Mouse (Mus musculus) layer of hippocampus, postnatal 36 days (tissue): ENCODE data around the gene Gm28305. TPM values are rescaled to one million over a fixed set of nuclear protein-coding genes. Genes with fewer than 3 reads are reported as not detected.

Source experiments
- DNase-seq, 2 experiments: peaks; one replicate each; pipeline ENCODE4 v3.0.0; 2022
- total RNA-seq, 2 experiments: library from RNA; stranded (reverse); gene quantifications; 2 replicates each; pipeline ENCODE4 v1.2.3; 2021

Gm28305 gene
- total RNA-seq, 2 experiments from 2014 or later, result not detected

GRCm38 (mm10) chr9:104070863-104071604 is 30.6 kb downstream of the Gm28305 start:
- no peak for DNase-seq

GRCm38 (mm10) chr9:104075808-104076207 is 35.3 kb downstream of the Gm28305 start:
- DNase-seq, result no peak

GRCm38 (mm10) chr9:104078780-104079179 is 38.3 kb downstream of the Gm28305 start:
- DNase-seq, result no peak

- peak; percentile 34 to 42 for DNase-seq
Measured at GRCm38 (mm10) chr9:104079379-104079778, 38.9 kb downstream of the Gm28305 start.

GRCm38 (mm10) chr9:104080038-104080437 is 39.6 kb downstream of the Gm28305 start:
- no peak for DNase-seq

- DNase-seq, result no peak
Measured at GRCm38 (mm10) chr9:104085730-104086429, 45.4 kb downstream of the Gm28305 start.

- no peak for DNase-seq
Measured at GRCm38 (mm10) chr9:104088555-104088954, 48.1 kb downstream of the Gm28305 start.

GRCm38 (mm10) chr9:104092945-104093344 is 52.5 kb downstream of the Gm28305 start:
- no peak for DNase-seq

GRCm38 (mm10) chr9:104098256-104098655 is 57.8 kb downstream of the Gm28305 start:
- DNase-seq, result no peak

- no peak for DNase-seq
Measured at GRCm38 (mm10) chr9:104099060-104099459, 58.6 kb downstream of the Gm28305 start.

GRCm38 (mm10) chr9:104100822-104101221 is 60.4 kb downstream of the Gm28305 start:
- no peak for DNase-seq

GRCm38 (mm10) chr9:104101458-104101857 is 61.0 kb downstream of the Gm28305 start:
- no peak for DNase-seq

GRCm38 (mm10) chr9:104102301-104102700 is 61.8 kb downstream of the Gm28305 start:
- no peak for DNase-seq

GRCm38 (mm10) chr9:104102901-104103300 is 62.4 kb downstream of the Gm28305 start:
- no peak for DNase-seq

- DNase-seq, result no peak
Measured at GRCm38 (mm10) chr9:104104986-104105385, 64.5 kb downstream of the Gm28305 start.

GRCm38 (mm10) chr9:104106930-104107329 is 66.5 kb downstream of the Gm28305 start:
- no peak for DNase-seq

GRCm38 (mm10) chr9:104107482-104107881 is 67.0 kb downstream of the Gm28305 start:
- no peak for DNase-seq

GRCm38 (mm10) chr9:104108571-104109143 is 68.2 kb downstream of the Gm28305 start:
- DNase-seq, result no peak

- DNase-seq, result no peak
Measured at GRCm38 (mm10) chr9:104109151-104109550, 68.7 kb downstream of the Gm28305 start.

GRCm38 (mm10) chr9:104123101-104123500 is 82.6 kb downstream of the Gm28305 start:
- no peak for DNase-seq

- DNase-seq, result no peak
Measured at GRCm38 (mm10) chr9:104123622-104124021, 83.2 kb downstream of the Gm28305 start.
